Mouse (Mus musculus): ENCODE data around the gene Synm. TPM values are rescaled to one million over a fixed set of nuclear protein-coding genes. Genes with fewer than 3 reads are reported as not detected.

Gene Synm
- polyA plus RNA-seq, 1 experiment: not detected

DNA sequence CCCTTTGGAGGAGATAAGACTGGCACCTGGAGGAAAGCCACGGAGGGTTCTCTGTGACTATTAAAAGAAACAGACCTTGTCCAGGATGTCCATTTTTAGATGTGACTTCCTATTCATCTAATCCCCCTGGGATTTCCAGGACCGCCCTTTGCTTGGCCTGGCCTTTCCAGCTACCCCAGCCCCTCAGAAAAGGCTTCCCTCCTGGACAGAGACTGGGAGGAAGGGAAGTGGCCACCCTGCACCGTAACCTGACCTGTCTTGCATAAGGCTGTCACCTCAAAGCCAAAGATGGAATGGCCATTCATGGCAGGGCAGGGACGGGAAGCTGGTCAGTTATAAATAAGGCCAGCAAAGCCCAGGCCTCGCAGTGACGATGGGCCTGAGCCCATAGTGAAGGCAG lies 68.5 kb downstream of the Synm start:
- Histone ChIP-seq H3K4me1 (ENCODE audit: control insufficient read depth, insufficient read depth, low read length) (no peaks in the 10 kb centered on the region), H3K27ac (ENCODE audit: insufficient read depth, low read depth, low read length) (no peak overlapping the region), H3K4me3 (ENCODE audit: insufficient read depth, low read length) (no peak overlapping the region)
- TF ChIP-seq CTCF (IDR thresholded peaks at IDR 0.05; ENCODE audit: low read depth, low read length) (no peak), POLR2A (IDR thresholded peaks at IDR 0.05; ENCODE audit: borderline replicate concordance, low read depth, low read length) (no peak)

GRCm38 (mm10) chr7:67689793-67690192 lies 69.7 kb downstream of the Synm start:
- H3K4me1 ChIP-seq (ENCODE audit: control insufficient read depth, insufficient read depth, low read length): no peaks in the 10 kb centered on the region
- H3K4me3 ChIP-seq (ENCODE audit: insufficient read depth, low read length): no peak overlapping the region
- TF ChIP-seq CTCF (IDR thresholded peaks at IDR 0.05; ENCODE audit: low read depth, low read length): no peak
- no peak overlapping the region for H3K27ac ChIP-seq (ENCODE audit: insufficient read depth, low read depth, low read length)

DNA sequence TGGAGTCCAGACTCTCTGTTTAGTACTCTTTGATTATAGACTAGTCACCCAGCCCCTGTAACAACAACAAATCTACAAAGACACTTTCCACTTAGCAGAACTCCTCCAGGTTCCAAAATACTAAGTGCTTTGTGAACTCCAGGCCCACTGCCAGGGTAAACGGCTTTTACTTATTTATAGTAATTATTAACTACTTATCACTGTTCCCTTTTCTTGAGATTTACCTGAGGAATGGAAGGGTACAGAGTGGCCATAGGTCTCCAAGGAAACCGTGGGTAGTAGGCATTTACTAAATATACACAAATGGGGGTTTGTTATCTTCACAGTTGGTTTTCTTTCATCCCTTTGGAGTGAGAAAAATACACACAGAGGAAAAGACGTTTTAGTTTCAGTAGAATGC lies 71.3 kb downstream of the Synm start:
- H3K4me3 ChIP-seq (ENCODE audit: insufficient read depth, low read length): no peak overlapping the region
- H3K27ac ChIP-seq (ENCODE audit: insufficient read depth, low read depth, low read length): no peak overlapping the region
- TF ChIP-seq POLR2A (IDR thresholded peaks at IDR 0.05; ENCODE audit: borderline replicate concordance, low read depth, low read length) (no peak), CTCF (IDR thresholded peaks at IDR 0.05; ENCODE audit: low read depth, low read length) (no peak)
- no peaks in the 10 kb centered on the region for H3K4me1 ChIP-seq (ENCODE audit: control insufficient read depth, insufficient read depth, low read length)

DNA sequence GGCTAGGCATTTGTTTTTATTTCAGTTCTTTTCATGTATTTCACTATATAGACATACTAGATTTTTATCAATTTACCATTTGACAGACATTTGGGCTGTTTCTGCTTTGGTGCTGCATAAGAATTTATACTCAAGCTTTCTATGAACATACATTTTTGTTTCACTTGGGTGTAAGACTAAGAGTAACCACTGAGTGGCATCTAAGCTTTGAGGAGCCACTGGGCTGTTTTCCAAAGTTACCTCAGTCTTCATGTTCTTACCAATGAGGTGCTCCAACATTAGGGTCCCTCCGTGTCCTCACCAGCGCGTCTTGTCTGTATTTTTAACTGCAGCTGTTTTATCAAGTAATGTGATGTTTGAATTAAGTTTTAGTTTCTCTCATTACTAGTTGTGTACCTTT lies 73.0 kb downstream of the Synm start:
- no peak overlapping the region for H3K4me3 ChIP-seq (ENCODE audit: insufficient read depth, low read length)
- H3K27ac ChIP-seq (ENCODE audit: insufficient read depth, low read depth, low read length): no peak overlapping the region
- H3K4me1 ChIP-seq (ENCODE audit: control insufficient read depth, insufficient read depth, low read length): no peaks in the 10 kb centered on the region
- TF ChIP-seq POLR2A (IDR thresholded peaks at IDR 0.05; ENCODE audit: borderline replicate concordance, low read depth, low read length) (no peak), CTCF (IDR thresholded peaks at IDR 0.05; ENCODE audit: low read depth, low read length) (no peak)

DNA sequence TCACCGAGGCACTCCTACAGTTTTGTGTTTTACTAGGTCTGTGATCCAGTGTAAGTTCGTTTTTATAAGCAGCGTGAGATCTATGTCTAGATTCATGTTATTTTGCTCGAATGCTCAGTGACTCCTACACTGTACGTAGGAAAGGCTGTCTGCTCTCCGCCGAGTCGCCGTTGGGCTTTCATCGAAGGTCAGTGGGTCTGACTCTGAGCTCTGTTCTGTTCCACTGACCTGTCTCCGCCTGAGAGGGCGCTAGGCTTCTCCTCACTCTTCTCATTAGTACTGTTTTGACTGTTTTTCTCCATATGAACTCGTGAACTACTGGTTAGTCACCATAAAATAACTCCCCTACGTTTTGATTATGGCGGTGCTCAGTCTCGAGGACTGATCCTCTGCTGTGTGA lies 76.5 kb downstream of the Synm start:
- Histone ChIP-seq H3K4me3 (ENCODE audit: insufficient read depth, low read length) (no peak overlapping the region), H3K4me1 (ENCODE audit: control insufficient read depth, insufficient read depth, low read length) (no peaks in the 10 kb centered on the region), H3K27ac (ENCODE audit: insufficient read depth, low read depth, low read length) (no peak overlapping the region)
- no peak for TF ChIP-seq CTCF (IDR thresholded peaks at IDR 0.05; ENCODE audit: low read depth, low read length)
- no peak for TF ChIP-seq POLR2A (IDR thresholded peaks at IDR 0.05; ENCODE audit: borderline replicate concordance, low read depth, low read length)

GRCm38 (mm10) chr7:67681078-67681477 lies 78.5 kb downstream of the Synm start:
- TF ChIP-seq POLR2A (IDR thresholded peaks at IDR 0.05; ENCODE audit: borderline replicate concordance, low read depth, low read length): no peak
- no peak for TF ChIP-seq CTCF (IDR thresholded peaks at IDR 0.05; ENCODE audit: low read depth, low read length)
- no peaks in the 10 kb centered on the region for H3K4me1 ChIP-seq (ENCODE audit: control insufficient read depth, insufficient read depth, low read length)
- no peak overlapping the region for H3K27ac ChIP-seq (ENCODE audit: insufficient read depth, low read depth, low read length)
- H3K4me3 ChIP-seq (ENCODE audit: insufficient read depth, low read length): no peak overlapping the region

Other genes with a start within 250 kb of the Synm start
- gene Lrrc28, start 114.5 kb downstream of the Synm start, polyA plus RNA-seq (2012; ENCODE audit: insufficient read depth, insufficient read length, missing spikeins): 7.9 and 12.2 TPM in 2 replicates
- gene Ttc23, start 112.3 kb downstream of the Synm start, polyA plus RNA-seq (2012; ENCODE audit: insufficient read depth, insufficient read length, missing spikeins): 0.80 and 1.8 TPM in 2 replicates
- gene Igf1r, start 193.1 kb upstream of the Synm start, polyA plus RNA-seq (2012; ENCODE audit: insufficient read depth, insufficient read length, missing spikeins): 5.4 and 6.0 TPM in 2 replicates

Measured in bone marrow macrophage, adult 2 months (primary cell).